Mouse (Mus musculus) hindbrain, embryonic 13.5 days (tissue): Measurements from ENCODE around the gene St14. TPM values are rescaled to one million over a fixed set of nuclear protein-coding genes. Genes with fewer than 3 reads are reported as not detected.
"Not testable (repeated sequence)": the region's sequence is repeated elsewhere in the genome, so short reads cannot be mapped to it uniquely, and the experiment has no call there.

ENCODE experiments used
- ATAC-seq: fragments of 200-750 bp; cut with Nextera tagmentation; 2 replicates; pipeline ENCODE4 v1.8.0; 2017; ENCODE audit warnings: moderate TSS enrichment; ENCODE audit not compliant: low FRiP score
- H3K27ac ChIP-seq: fragments of 300-500 bp; sonication (generic); 2 replicates; pipeline ENCODE4 v1.5.1; 2015; ENCODE audit warnings: inconsistent platforms, mild to moderate bottlenecking, moderate library complexity
- H3K27me3 ChIP-seq: fragments of 300-500 bp; sonication (generic); 2 replicates; pipeline ENCODE4 v1.6.1; 2015; ENCODE audit warnings: mild to moderate bottlenecking, inconsistent platforms
- H3K36me3 ChIP-seq: fragments of 300-500 bp; sonication (generic); 2 replicates; pipeline ENCODE4 v1.6.1; 2015; ENCODE audit warnings: mild to moderate bottlenecking, inconsistent platforms
- H3K4me1 ChIP-seq: fragments of 300-500 bp; sonication (generic); replicated peaks from 2 replicates; pipeline ENCODE4 v1.6.1; 2015; ENCODE audit warnings: inconsistent platforms
- H3K4me2 ChIP-seq: fragments of 300-500 bp; sonication (generic); 2 replicates; pipeline ENCODE4 v1.6.1; 2015; ENCODE audit warnings: inconsistent platforms, mild to moderate bottlenecking, moderate library complexity
- H3K4me3 ChIP-seq: fragments of 300-500 bp; sonication (generic); 2 replicates; pipeline ENCODE4 v1.5.1; 2015; ENCODE audit warnings: mild to moderate bottlenecking, inconsistent platforms
- H3K9ac ChIP-seq: fragments of 300-500 bp; sonication (generic); 2 replicates; pipeline ENCODE4 v1.6.1; 2015; ENCODE audit warnings: mild to moderate bottlenecking, inconsistent platforms
- H3K9me3 ChIP-seq: fragments of 300-500 bp; sonication (generic); 2 replicates; pipeline ENCODE4 v1.6.1; 2016; ENCODE audit warnings: inconsistent platforms
- WGBS: fragments of 180-500 bp; shearing (Covaris S2); methylation state at CpG from one replicate; pipeline ENCODE4 v1.1.7; 2015; 5-methylcytosine and 5-hydroxymethylcytosine counted together
- polyA plus RNA-seq: library from polyadenylated mRNA; unstranded; fragments of >200 nt; fragmentation: Nextera tagmentation; extraction: Ambion mirVana; gene quantifications from 2 replicates; pipeline ENCODE4 v1.2.1, GENCODE M21; 2015

St14 gene
- polyA plus RNA-seq, 1 experiment from 2014 or later: 0.42 TPM

DNA sequence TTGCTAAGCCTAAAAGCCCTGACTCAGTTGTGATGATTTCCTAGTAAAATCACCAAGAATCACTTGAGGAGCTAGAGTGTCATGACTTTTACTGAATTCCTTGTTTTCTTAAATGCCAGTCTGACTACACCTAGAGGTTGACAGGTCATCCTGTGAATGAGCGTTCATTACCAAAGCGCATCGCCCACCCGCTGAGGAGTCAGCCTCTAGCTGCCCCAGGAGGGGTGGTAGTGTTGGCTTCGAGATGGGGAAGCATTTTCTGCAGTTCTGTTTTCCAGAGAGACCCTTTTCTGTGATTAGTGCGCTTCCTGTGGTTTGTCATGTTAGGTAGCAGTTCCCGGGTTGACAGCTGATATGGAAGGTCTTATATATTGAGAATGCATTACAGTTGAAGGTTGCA lies 57.9 kb downstream of the St14 start:
- Histone ChIP-seq H3K27ac (no peak overlapping the region), H3K4me1 (no peaks in the 10 kb centered on the region), H3K36me3 (peaks cover 7% of the 10 kb centered on the region), H3K9me3 (no peaks in the 10 kb centered on the region), H3K4me3 (no peak overlapping the region), H3K4me2 (no peak overlapping the region), H3K9ac (no peak overlapping the region), H3K27me3 (no peaks in the 10 kb centered on the region)
- ATAC-seq: no peak
- WGBS: 83% methylated on average over 7 of the region's 7 CpGs

DNA sequence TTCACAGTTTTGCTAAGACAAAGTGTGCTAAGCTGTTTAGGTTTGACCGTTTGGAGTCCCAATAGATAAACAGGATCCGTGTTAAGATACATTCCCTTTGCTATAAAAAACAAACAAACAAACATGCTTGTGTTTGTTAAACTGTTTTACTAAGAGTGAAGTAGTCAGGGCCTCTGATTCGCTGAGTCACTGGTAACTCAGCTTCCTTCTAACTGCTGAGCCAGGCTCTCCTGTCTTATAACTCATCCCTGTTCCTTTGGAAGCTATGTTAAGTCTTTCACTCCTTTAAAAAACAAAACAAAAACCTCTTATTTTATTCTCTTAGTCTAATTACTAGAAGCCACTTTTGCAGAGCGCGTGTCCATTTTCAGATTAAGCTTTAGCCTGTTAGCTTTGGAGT lies 59.4 kb downstream of the St14 start:
- no peaks in the 10 kb centered on the region for H3K27me3 ChIP-seq
- WGBS: 94% methylated on average over 5 of the region's 5 CpGs
- H3K4me2 ChIP-seq: no peak overlapping the region
- no peak overlapping the region for H3K4me3 ChIP-seq
- no peak overlapping the region for H3K27ac ChIP-seq
- H3K4me1 ChIP-seq: no peaks in the 10 kb centered on the region
- peaks cover 13% of the 10 kb centered on the region for H3K36me3 ChIP-seq
- no peak for ATAC-seq
- H3K9ac ChIP-seq: no peak overlapping the region
- H3K9me3 ChIP-seq: no peaks in the 10 kb centered on the region

DNA sequence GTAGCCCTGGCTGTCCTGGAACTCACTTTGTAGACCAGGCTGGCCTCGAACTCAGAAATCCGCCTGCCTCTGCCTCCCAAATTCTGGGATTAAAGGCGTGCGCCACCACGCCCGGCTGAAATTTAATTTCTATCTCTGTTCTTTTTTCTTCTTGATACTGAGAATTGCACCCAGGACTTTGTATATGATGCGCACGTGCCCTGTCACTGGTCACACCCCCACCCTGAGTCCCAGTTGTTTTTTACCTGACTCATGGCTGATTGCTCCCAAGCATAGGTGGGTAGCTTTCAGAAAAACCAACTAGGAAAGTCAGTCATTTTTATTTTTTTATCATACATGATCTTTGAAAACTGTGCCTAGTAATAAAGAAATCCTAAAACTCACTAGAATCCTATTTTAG lies 60.9 kb downstream of the St14 start:
- H3K4me2 ChIP-seq: no peak overlapping the region
- no peak overlapping the region for H3K27ac ChIP-seq
- whole genome bisulfite sequencing: 95% methylated on average over 8 of the region's 8 CpGs
- ATAC-seq: no peak
- H3K36me3 ChIP-seq: peaks cover 24% of the 10 kb centered on the region
- no peak overlapping the region for H3K9ac ChIP-seq
- no peaks in the 10 kb centered on the region for H3K27me3 ChIP-seq
- no peaks in the 10 kb centered on the region for H3K4me1 ChIP-seq
- H3K4me3 ChIP-seq: no peak overlapping the region
- no peaks in the 10 kb centered on the region for H3K9me3 ChIP-seq

DNA sequence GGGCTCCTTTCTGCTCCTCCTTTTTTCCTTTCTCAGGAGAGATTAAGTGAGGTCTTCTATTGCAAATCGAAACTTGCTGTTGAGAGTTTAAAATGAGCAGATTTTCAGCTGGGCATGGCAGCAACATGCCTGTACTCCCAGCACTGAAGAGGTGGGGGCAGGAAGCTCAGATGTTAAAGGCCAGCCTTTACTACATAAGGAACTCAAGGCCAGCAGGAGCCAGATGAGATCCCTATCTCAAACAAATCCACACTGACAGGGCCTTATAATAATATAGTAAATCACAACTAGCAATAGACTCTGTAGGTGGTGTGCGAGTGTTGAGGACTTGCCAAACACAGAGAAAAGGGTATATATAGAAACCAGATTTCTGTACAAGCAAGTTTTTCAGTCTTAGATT lies 72.9 kb downstream of the St14 start:
- H3K4me2 ChIP-seq: no peak overlapping the region
- WGBS: 90% methylated on average over 2 of the region's 2 CpGs
- no peak for ATAC-seq

DNA sequence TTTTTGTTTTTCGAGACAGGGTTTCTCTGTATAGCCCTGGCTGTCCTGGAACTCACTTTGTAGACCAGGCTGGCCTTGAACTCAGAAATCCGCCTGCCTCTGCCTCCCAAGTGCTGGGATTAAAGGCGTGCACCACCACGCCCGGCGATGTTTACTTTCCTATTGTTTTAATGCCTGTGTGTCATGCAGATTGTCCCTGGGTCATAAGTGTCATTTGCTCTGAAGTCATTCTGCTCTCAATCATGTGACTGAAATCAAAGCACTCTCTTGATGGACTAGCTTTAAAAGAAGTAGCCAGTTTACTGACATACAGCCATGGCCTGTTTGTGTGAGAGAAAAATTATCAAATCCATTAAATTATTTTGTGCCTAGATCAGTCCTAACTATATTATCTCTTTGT lies 80.1 kb downstream of the St14 start:
- peaks cover 15% of the 10 kb centered on the region; the same call in 1 of the 2 replicates for H3K36me3 ChIP-seq
- not testable (repeated sequence) for ATAC-seq, H3K27ac ChIP-seq, H3K27me3 ChIP-seq, H3K9me3 ChIP-seq, H3K4me1 ChIP-seq, H3K9ac ChIP-seq, H3K4me2 ChIP-seq, H3K4me3 ChIP-seq
- 93% methylated on average over 6 of the region's 6 CpGs for WGBS

More for the DNA sequence above, 72.9 kb downstream of the St14 start:
- H3K27ac ChIP-seq: no peak overlapping the region
- H3K4me3 ChIP-seq: no peak overlapping the region
- no peaks in the 10 kb centered on the region for H3K27me3 ChIP-seq
- peaks cover 34% of the 10 kb centered on the region for H3K36me3 ChIP-seq
- H3K4me1 ChIP-seq: no peaks in the 10 kb centered on the region
- no peak overlapping the region for H3K9ac ChIP-seq
- no peaks in the 10 kb centered on the region for H3K9me3 ChIP-seq

DNA sequence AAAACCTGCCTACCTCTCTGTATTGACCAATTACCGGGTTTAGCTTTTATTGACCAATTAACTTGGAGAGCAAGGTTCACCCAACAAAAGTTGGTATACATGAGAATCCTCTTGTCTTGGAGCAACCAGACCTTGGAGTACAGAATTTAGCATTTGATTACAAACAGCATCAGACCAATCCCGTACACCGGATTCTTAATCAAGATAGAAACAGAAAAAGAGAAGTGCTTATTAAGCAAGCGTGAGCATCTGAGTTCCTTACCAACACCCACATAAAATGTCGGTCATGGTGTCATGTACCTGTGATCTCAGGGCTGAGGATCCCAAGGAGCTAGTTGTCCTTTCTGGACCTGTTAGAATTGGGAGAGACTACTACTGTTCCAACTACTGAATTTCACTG lies 81.4 kb downstream of the St14 start:
- Histone ChIP-seq H3K4me3 (no peak overlapping the region), H3K4me1 (no peaks in the 10 kb centered on the region), H3K9me3 (no peaks in the 10 kb centered on the region), H3K27me3 (no peaks in the 10 kb centered on the region), H3K36me3 (peaks cover 11% of the 10 kb centered on the region; the same call in 1 of the 2 replicates), H3K27ac (no peak overlapping the region), H3K9ac (no peak overlapping the region), H3K4me2 (no peak overlapping the region)
- ATAC-seq: no peak
- WGBS: 97% methylated on average over 5 of the region's 5 CpGs

Other genes with a start within 250 kb of the St14 start
- gene Adamts15, start 209.4 kb downstream of the St14 start, polyA plus RNA-seq: 3.4 and 3.8 TPM in 2 replicates
- gene Adamts8, start 189.3 kb downstream of the St14 start, polyA plus RNA-seq: 1.4 and 2.0 TPM in 2 replicates
- gene Zbtb44, start 101.2 kb downstream of the St14 start, polyA plus RNA-seq: 4.1 and 4.8 TPM in 2 replicates
- 307 and 315 TPM in 2 replicates for gene Aplp2, start 80.0 kb upstream of the St14 start, polyA plus RNA-seq
- gene Prdm10, start 148.7 kb upstream of the St14 start, polyA plus RNA-seq: 7.9 and 8.6 TPM in 2 replicates